Mouse (Mus musculus): ENCODE results near the gene Uba3. TPM values are rescaled to one million over a fixed set of nuclear protein-coding genes. Genes with fewer than 3 reads are reported as not detected.

Gene Uba3
- polyA plus RNA-seq (2015; fragmentation: Nextera tagmentation; extraction: Ambion mirVana): 91.5 and 93.0 TPM in 2 replicates

DNA sequence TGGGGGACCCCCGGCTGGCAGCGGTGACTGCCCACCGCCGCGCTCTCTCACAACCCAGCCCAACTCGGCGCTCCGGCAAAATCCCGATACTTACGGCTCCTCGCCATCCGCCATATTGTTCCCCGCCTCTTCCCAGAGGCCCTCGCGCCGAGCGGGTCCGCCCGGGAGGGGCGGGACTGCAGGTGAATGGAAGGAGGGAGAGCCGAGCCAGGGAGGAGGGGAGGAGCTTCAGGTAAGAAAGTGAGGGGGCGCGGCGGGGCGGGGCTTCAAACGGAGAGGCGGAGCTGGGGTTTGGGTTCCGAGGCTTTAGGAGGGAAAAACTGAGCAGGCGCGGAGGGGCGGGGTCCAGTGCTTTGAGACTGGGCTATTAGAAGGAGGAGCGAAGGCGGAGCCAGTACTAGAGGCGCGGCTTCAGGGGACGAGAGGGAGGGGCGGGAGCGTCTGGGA lies at the start of gene Uba3:
Gene Uba3, minus strand, starts transcription at position 209 of the 447 bp plus-strand sequence.
- H3K4me3 ChIP-seq: peak within 1 kb of the TSS; percentile 92
- WGBS: 1% methylated on average over 38 of the region's 38 CpGs
- H3K27me3 ChIP-seq: no peaks in the 10 kb centered on the region
- peak; percentile 98 for ATAC-seq (ENCODE audit: low FRiP score)
- no peaks in the 10 kb centered on the region for H3K9me3 ChIP-seq
- peak within 1 kb of the TSS; percentile 60 for H3K4me2 ChIP-seq
- peak within 1 kb of the TSS; percentile 90 for H3K27ac ChIP-seq
- H3K36me3 ChIP-seq: no peaks in the 10 kb centered on the region
- peak within 1 kb of the TSS; percentile 98 for H3K9ac ChIP-seq
- H3K4me1 ChIP-seq (replicated peaks): peaks cover 19% of the 10 kb centered on the region

- H3K9me3 ChIP-seq: no peaks in the 10 kb centered on the region
- no peaks in the 10 kb centered on the region for H3K36me3 ChIP-seq
- H3K27me3 ChIP-seq: no peaks in the 10 kb centered on the region
- no peak within 1 kb of the TSS for H3K27ac ChIP-seq
- WGBS: 36% methylated on average over 9 of the region's 9 CpGs
- no peak within 1 kb of the TSS for H3K9ac ChIP-seq
- ATAC-seq (ENCODE audit: low FRiP score): no peak
- no peak within 1 kb of the TSS for H3K4me3 ChIP-seq
- no peak within 1 kb of the TSS for H3K4me2 ChIP-seq
- H3K4me1 ChIP-seq (replicated peaks): 0 out of 2 replicates have a peak, but pooled peaks cover 3% of the 10 kb centered on the region
Observed at GRCm38 (mm10) chr6:97252711-97253221, 47.3 kb upstream of the Uba3 start, which contains the start of gene Lmod3. Gene Lmod3 (minus strand): TSS chr6:97252759.

GRCm38 (mm10) chr6:97252086-97252485 lies 46.6 kb upstream of the Uba3 start:
- no peaks in the 10 kb centered on the region for H3K27me3 ChIP-seq
- no peak for ATAC-seq (ENCODE audit: low FRiP score)
- no peaks in the 10 kb centered on the region for H3K9me3 ChIP-seq
- H3K4me1 ChIP-seq (replicated peaks): 0 out of 2 replicates have a peak, but pooled peaks cover 3% of the 10 kb centered on the region
- H3K27ac ChIP-seq: no peak overlapping the region
- no peaks in the 10 kb centered on the region for H3K36me3 ChIP-seq
- no peak overlapping the region for H3K9ac ChIP-seq
- 67% methylated on average over 5 of the region's 5 CpGs for WGBS
- H3K4me2 ChIP-seq: no peak overlapping the region
- H3K4me3 ChIP-seq: no peak overlapping the region

DNA sequence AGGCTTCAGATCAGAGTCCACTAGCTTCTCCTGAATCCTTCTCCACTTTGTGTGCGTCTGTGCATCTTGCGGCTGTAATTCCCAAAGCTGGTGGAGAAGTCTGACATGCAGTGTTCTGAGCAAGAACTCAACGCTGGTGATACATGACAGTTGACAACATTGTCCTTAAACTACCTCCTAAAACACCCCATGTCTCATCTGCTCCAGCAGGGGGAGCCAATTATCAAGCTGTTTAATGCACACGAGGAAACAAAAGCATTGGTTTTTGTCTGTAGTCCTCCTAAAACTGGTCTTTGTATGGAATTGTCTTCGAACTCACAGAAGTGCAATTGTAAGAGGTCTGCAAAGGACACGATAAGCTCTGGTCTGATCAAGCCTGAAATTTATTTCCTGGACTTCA lies 45.5 kb upstream of the Uba3 start:
- WGBS: 52% methylated on average over 6 of the region's 6 CpGs
- H3K4me1 ChIP-seq (replicated peaks): 0 out of 2 replicates have a peak, but pooled peaks cover 3% of the 10 kb centered on the region
- H3K36me3 ChIP-seq: no peaks in the 10 kb centered on the region
- no peak overlapping the region for H3K27ac ChIP-seq
- H3K4me3 ChIP-seq: no peak overlapping the region
- no peak overlapping the region for H3K4me2 ChIP-seq
- no peak for ATAC-seq (ENCODE audit: low FRiP score)
- no peaks in the 10 kb centered on the region for H3K9me3 ChIP-seq
- no peaks in the 10 kb centered on the region for H3K27me3 ChIP-seq
- no peak overlapping the region for H3K9ac ChIP-seq

DNA sequence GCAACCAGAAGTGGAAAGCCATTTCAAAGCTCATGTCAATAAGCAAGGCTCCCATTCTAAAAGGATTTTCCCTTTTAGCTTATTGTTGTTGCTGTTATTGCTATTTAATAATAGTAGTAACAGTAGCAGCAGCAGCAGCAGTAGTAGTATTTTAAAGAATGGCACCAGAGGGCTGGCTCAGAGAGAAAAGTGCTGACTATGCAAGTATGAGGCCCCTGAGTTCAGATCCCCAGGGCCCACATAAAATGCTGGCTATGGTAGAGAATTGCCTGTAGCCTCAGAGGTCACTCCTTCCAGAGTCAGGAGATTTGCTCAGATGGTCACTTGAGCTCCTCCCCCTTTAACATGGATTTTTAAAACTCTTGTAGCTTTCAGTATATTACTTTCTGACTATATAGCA lies 39.8 kb upstream of the Uba3 start:
- Histone ChIP-seq H3K4me2 (no peak overlapping the region), H3K4me3 (no peak overlapping the region), H3K9ac (no peak overlapping the region), H3K4me1 (replicated peaks) (no peaks in the 10 kb centered on the region), H3K27ac (no peak overlapping the region), H3K27me3 (no peaks in the 10 kb centered on the region), H3K36me3 (no peaks in the 10 kb centered on the region), H3K9me3 (no peaks in the 10 kb centered on the region)
- no peak for ATAC-seq (ENCODE audit: low FRiP score)

GRCm38 (mm10) chr6:97242522-97242921 lies 37.1 kb upstream of the Uba3 start:
- no peak for ATAC-seq (ENCODE audit: low FRiP score)
- 98% methylated on average over 4 of the region's 4 CpGs for WGBS
- no peak overlapping the region for H3K4me2 ChIP-seq
- H3K36me3 ChIP-seq: no peaks in the 10 kb centered on the region
- no peaks in the 10 kb centered on the region for H3K4me1 ChIP-seq (replicated peaks)
- no peaks in the 10 kb centered on the region for H3K27me3 ChIP-seq
- no peak overlapping the region for H3K27ac ChIP-seq
- no peaks in the 10 kb centered on the region for H3K9me3 ChIP-seq
- no peak overlapping the region for H3K4me3 ChIP-seq
- H3K9ac ChIP-seq: no peak overlapping the region

- Histone ChIP-seq H3K9ac (no peak overlapping the region), H3K4me3 (no peak overlapping the region), H3K27ac (no peak overlapping the region), H3K36me3 (peaks cover 3% of the 10 kb centered on the region; the same call in 1 of the 2 replicates), H3K4me1 (replicated peaks) (no peaks in the 10 kb centered on the region), H3K27me3 (no peaks in the 10 kb centered on the region), H3K4me2 (no peak overlapping the region), H3K9me3 (peaks cover 3% of the 10 kb centered on the region; the same call in 1 of the 2 replicates)
- ATAC-seq (ENCODE audit: low FRiP score): no peak
- WGBS: 81% methylated on average over 5 of the region's 5 CpGs
Observed at GRCm38 (mm10) chr6:97240092-97240491, 34.6 kb upstream of the Uba3 start.

DNA sequence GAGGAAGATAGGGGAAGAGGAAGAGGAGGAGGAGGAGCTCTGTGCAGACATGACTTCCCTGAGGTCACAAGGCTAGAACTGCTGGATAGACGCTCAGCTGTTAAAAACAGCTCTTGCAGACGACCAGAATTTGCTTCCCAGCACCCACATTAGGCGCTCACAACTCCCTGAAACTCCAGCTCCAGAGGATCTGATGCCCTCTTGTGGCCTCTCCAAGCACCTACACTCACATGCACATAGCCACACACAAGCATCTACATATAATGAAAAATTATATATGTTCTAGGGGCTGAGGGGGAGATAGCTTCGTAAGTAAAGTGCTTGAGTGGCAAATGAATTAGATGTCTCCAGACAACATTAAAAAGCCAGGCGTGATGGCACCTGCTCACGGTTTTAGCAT lies 33.9 kb upstream of the Uba3 start:
- H3K4me3 ChIP-seq: no peak overlapping the region
- no peak overlapping the region for H3K9ac ChIP-seq
- WGBS: 93% methylated on average over 6 of the region's 6 CpGs
- peaks cover 4% of the 10 kb centered on the region; the same call in 1 of the 2 replicates for H3K9me3 ChIP-seq
- no peak overlapping the region for H3K4me2 ChIP-seq
- no peak overlapping the region for H3K27ac ChIP-seq
- peaks cover 10% of the 10 kb centered on the region for H3K36me3 ChIP-seq
- H3K27me3 ChIP-seq: no peaks in the 10 kb centered on the region
- no peaks in the 10 kb centered on the region for H3K4me1 ChIP-seq (replicated peaks)
- ATAC-seq (ENCODE audit: low FRiP score): no peak

DNA sequence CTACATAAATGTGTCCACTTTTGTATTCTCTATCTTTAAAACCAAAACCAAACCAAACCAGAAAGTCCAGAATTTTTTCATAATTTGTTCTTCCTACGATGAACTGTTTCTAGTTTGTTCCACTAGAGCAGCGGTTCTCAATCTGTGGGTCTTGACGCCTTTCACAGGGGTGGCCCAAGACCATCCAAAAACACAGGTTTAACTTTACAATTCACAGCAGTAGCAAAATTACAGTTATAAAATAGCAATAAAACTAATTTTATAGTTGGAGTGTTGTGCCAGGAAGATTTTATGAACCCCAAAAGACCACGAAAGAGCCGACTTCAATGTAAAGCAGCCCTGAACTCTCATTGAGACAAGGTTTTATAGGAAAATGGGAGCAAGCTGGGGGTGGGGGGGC lies 30.6 kb upstream of the Uba3 start:
- H3K27ac ChIP-seq: no peak overlapping the region
- H3K27me3 ChIP-seq: no peaks in the 10 kb centered on the region
- peaks cover 36% of the 10 kb centered on the region for H3K36me3 ChIP-seq
- peaks cover 4% of the 10 kb centered on the region; the same call in 1 of the 2 replicates for H3K9me3 ChIP-seq
- H3K4me1 ChIP-seq (replicated peaks): no peaks in the 10 kb centered on the region
- H3K4me2 ChIP-seq: no peak overlapping the region
- ATAC-seq (ENCODE audit: low FRiP score): no peak
- H3K4me3 ChIP-seq: no peak overlapping the region
- 96% methylated on average over 5 of the region's 5 CpGs for WGBS
- H3K9ac ChIP-seq: no peak overlapping the region

DNA sequence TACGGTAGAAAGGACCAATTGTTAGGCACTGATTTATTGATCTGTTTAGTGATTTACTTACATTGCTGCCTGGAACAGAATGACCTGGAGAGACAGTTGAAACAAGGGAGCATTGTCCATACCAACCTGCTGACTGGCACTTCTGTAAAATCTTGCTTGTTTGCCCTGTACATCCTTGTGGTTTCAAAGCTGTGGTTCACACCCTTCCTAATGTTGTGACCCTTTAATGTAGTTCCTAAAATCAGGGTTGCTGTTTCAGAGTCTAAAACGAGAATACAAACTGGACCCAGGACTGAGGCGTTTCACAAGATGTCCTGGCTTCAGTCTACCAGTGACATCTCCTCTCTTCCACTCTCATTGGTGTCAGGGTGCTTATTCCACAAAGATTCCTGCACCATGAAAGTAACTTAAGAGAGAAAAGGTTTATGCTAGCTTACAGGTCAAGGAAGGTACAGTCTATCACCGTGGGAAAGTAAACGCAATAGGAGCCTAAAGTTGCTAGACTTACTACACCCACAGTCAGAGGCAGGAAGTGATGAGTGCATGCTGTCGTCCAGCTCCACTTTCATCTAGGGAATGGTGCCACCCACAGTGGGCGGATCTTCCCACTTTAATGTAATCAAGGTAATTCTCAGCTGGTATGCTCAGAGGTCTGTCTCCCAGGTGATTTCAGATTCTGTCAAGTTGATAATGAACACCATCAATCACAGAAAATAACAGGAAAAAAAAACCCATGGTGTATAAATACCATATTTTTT lies 29.6 kb upstream of the Uba3 start:
- no peak for ATAC-seq (ENCODE audit: low FRiP score)
- no peak overlapping the region for H3K4me3 ChIP-seq
- peaks cover 45% of the 10 kb centered on the region for H3K36me3 ChIP-seq
- WGBS: 85% methylated on average over 7 of the region's 7 CpGs
- peaks cover 4% of the 10 kb centered on the region; the same call in 1 of the 2 replicates for H3K9me3 ChIP-seq
- no peak overlapping the region for H3K9ac ChIP-seq
- H3K4me1 ChIP-seq (replicated peaks): no peaks in the 10 kb centered on the region
- H3K27me3 ChIP-seq: no peaks in the 10 kb centered on the region
- no peak overlapping the region for H3K4me2 ChIP-seq
- no peak overlapping the region for H3K27ac ChIP-seq

- ATAC-seq (ENCODE audit: low FRiP score): no peak
Observed at GRCm38 (mm10) chr6:97227067-97227847, 21.8 kb upstream of the Uba3 start.

GRCm38 (mm10) chr6:97226083-97226491 lies 20.6 kb upstream of the Uba3 start:
- Histone ChIP-seq H3K9ac (no peak overlapping the region), H3K4me1 (replicated peaks) (peaks cover 20% of the 10 kb centered on the region), H3K36me3 (peaks cover 33% of the 10 kb centered on the region), H3K9me3 (no peaks in the 10 kb centered on the region), H3K4me2 (no peak overlapping the region), H3K27ac (peak overlapping the region; percentile 61), H3K4me3 (no peak overlapping the region), H3K27me3 (no peaks in the 10 kb centered on the region)
- 11% methylated on average over 1 of the region's 1 CpGs for WGBS
- peak; percentile 57; the same call in 1 of the 2 replicates for ATAC-seq (ENCODE audit: low FRiP score)

More at GRCm38 (mm10) chr6:97227067-97227847, 21.8 kb upstream of the Uba3 start:
- Histone ChIP-seq H3K4me3 (no peak overlapping the region), H3K4me1 (replicated peaks) (peaks cover 10% of the 10 kb centered on the region), H3K27me3 (no peaks in the 10 kb centered on the region), H3K9ac (no peak overlapping the region), H3K9me3 (no peaks in the 10 kb centered on the region), H3K27ac (no peak overlapping the region), H3K4me2 (no peak overlapping the region), H3K36me3 (peaks cover 43% of the 10 kb centered on the region)
- WGBS: 94% methylated on average over 9 of the region's 9 CpGs

All from hindbrain, embryonic 13.5 days (tissue).